Comparison of ENCODE assay signal across 12 mouse cellular contexts in genomic region chr9:3336661-3337060, GRCm38 (mm10). TPM values are rescaled to one million over a fixed set of nuclear protein-coding genes. Genes with fewer than 3 reads are reported as not detected.
DNase-seq lines count a peak whose midpoint lies in the region; ATAC-seq and TF ChIP-seq lines count a peak whose summit lies in the region.
"Had no signal": no experiment of that assay in that cellular context is flagged by ENCODE, and none has a peak within 500 bp of the region (broad histone marks: within the 10 kb centered on the region; RNA-seq: fewer than 3 reads in every experiment).

No protein-coding gene starts in this region.

- no peak for ATAC-seq in hindbrain, embryonic 13.5 days (ENCODE audit: low FRiP score)
- no peak for ATAC-seq in hindbrain, embryonic 14.5 days (ENCODE audit: low FRiP score)
- no peak for ATAC-seq in liver, postnatal 0 days

- H3K9ac ChIP-seq in hindbrain, embryonic 13.5 days: no peak overlapping the region
- H3K9ac ChIP-seq in MEL (ENCODE audit: control insufficient read depth, low read depth, low read length, poor library complexity, severe bottlenecking): peak overlapping the region; percentile 84
- no peak overlapping the region for H3K9ac ChIP-seq in hindbrain, embryonic 14.5 days
- peak overlapping the region; percentile 35 for H3K9ac ChIP-seq in liver, postnatal 0 days (replicated peaks)

- H3K36me3 ChIP-seq in hindbrain, embryonic 13.5 days: peaks cover 17% of the 10 kb centered on the region
- peaks cover 33% of the 10 kb centered on the region for H3K36me3 ChIP-seq in hindbrain, embryonic 10.5 days
- H3K36me3 ChIP-seq in MEL (ENCODE audit: control insufficient read depth in 1 of 2, insufficient read depth in 2 of 2, low read length in 2 of 2): peaks cover 32 to 38% of the 10 kb centered on the region in 2 experiments
- peaks cover 25% of the 10 kb centered on the region for H3K36me3 ChIP-seq in hindbrain, embryonic 14.5 days (replicated peaks; ENCODE audit: control insufficient read depth, insufficient read depth)
- H3K36me3 ChIP-seq in liver, postnatal 0 days (replicated peaks; ENCODE audit: insufficient read depth, low read length): peaks cover 16% of the 10 kb centered on the region

- no peak for TF ChIP-seq CTCF in MEL (IDR thresholded peaks at IDR 0.05 in 2 of 3, conservative IDR thresholded peaks at IDR 0.05 in 1 of 3; ENCODE audit: control insufficient read depth in 1 of 3, insufficient read depth in 1 of 3, low read depth in 2 of 3, low read length in 3 of 3, poor library complexity in 1 of 3, severe bottlenecking in 1 of 3)
- TF ChIP-seq CTCF in liver, postnatal 0 days (IDR thresholded peaks at IDR 0.05; ENCODE audit: low read depth): no peak

- intact Hi-C loops in gastrocnemius, postnatal 36 days (cut with DNase I): no loop called here

- TF ChIP-seq POLR2A in MEL (IDR thresholded peaks at IDR 0.05; ENCODE audit: control insufficient read depth in 1 of 2, insufficient read depth in 1 of 2, low read depth in 1 of 2, low read length in 2 of 2, poor library complexity in 1 of 2): no peak

- H3K4me2 ChIP-seq in hindbrain, embryonic 13.5 days: peak overlapping the region; percentile 64
- H3K4me2 ChIP-seq in hindbrain, embryonic 14.5 days (replicated peaks): peak overlapping the region; percentile 64
- H3K4me2 ChIP-seq in liver, postnatal 0 days (ENCODE audit: low read depth, low read length): peak overlapping the region; percentile 74

- 81% methylated on average over 3 of the region's 3 CpGs for WGBS in hindbrain, embryonic 13.5 days
- 90% methylated on average over 3 of the region's 3 CpGs for WGBS in hindbrain, embryonic 10.5 days
- 85% methylated on average over 3 of the region's 3 CpGs for WGBS in hindbrain, embryonic 14.5 days
- WGBS in liver, postnatal 0 days (ENCODE audit: insufficient replicate concordance): 69% methylated on average over 3 of the region's 3 CpGs

- peaks cover 5% of the 10 kb centered on the region for H3K4me1 ChIP-seq in hindbrain, embryonic 13.5 days (replicated peaks)
- 0 out of 2 replicates have a peak, but pooled peaks cover 7% of the 10 kb centered on the region for H3K4me1 ChIP-seq in hindbrain, embryonic 10.5 days (replicated peaks)
- peaks cover 9 to 18% of the 10 kb centered on the region in 2 experiments for H3K4me1 ChIP-seq in MEL (ENCODE audit: control insufficient read depth in 1 of 2, insufficient read depth in 2 of 2, low read length in 2 of 2)
- H3K4me1 ChIP-seq in hindbrain, embryonic 14.5 days (replicated peaks; ENCODE audit: control insufficient read depth, insufficient read depth, low read length): peaks cover 9% of the 10 kb centered on the region
- H3K4me1 ChIP-seq in liver, postnatal 0 days (ENCODE audit: insufficient read depth): peaks cover 9% of the 10 kb centered on the region; the same call in 1 of the 2 replicates

- no peaks in the 10 kb centered on the region for H3K9me3 ChIP-seq in hindbrain, embryonic 13.5 days
- H3K9me3 ChIP-seq in hindbrain, embryonic 10.5 days: no peaks in the 10 kb centered on the region
- H3K9me3 ChIP-seq in MEL (replicated peaks; ENCODE audit: insufficient read depth, low read length): no peaks in the 10 kb centered on the region
- no peaks in the 10 kb centered on the region for H3K9me3 ChIP-seq in hindbrain, embryonic 14.5 days (ENCODE audit: control insufficient read depth, low read length)
- no peaks in the 10 kb centered on the region for H3K9me3 ChIP-seq in liver, postnatal 0 days (ENCODE audit: low read length)

- no peak for DNase-seq in hindbrain, embryonic 10.5 days (ENCODE audit: low spot score)
- DNase-seq in MEL (ENCODE audit: low read depth, low spot score): no peak
- DNase-seq in hindbrain, embryonic 14.5 days (ENCODE audit: low spot score): no peak
- DNase-seq in liver, postnatal 0 days: no peak
- no peak for DNase-seq in spleen, postnatal 4 days (ENCODE audit: low spot score in 2 of 2)
- no peak for DNase-seq in gastrocnemius, postnatal 36 days
- no peak for DNase-seq in spleen, postnatal 36 days (ENCODE audit: low spot score in 2 of 2)
- DNase-seq: adrenal gland, adult 2 months; lung, postnatal 4 days; thymus, adult 2 months had no signal

- H3K27ac ChIP-seq in hindbrain, embryonic 13.5 days: no peak overlapping the region
- H3K27ac ChIP-seq in hindbrain, embryonic 10.5 days: no peak overlapping the region
- no peak overlapping the region for H3K27ac ChIP-seq in MEL (ENCODE audit: control insufficient read depth, low read depth, low read length)
- no peak overlapping the region for H3K27ac ChIP-seq in hindbrain, embryonic 14.5 days
- no peak overlapping the region for H3K27ac ChIP-seq in liver, postnatal 0 days (ENCODE audit: low read depth)
- H3K27ac ChIP-seq: kidney, postnatal 0 days had no signal

- peak overlapping the region; percentile 20 for H3K4me3 ChIP-seq in hindbrain, embryonic 13.5 days
- no peak overlapping the region for H3K4me3 ChIP-seq in hindbrain, embryonic 10.5 days
- H3K4me3 ChIP-seq in MEL (ENCODE audit: control insufficient read depth in 1 of 2, insufficient read depth in 1 of 2, low read depth in 2 of 2, low read length in 2 of 2): peak overlapping the region; percentile 28 to 66
- 0 out of 2 replicates have a peak overlapping the region, but pooled peaks have one; percentile 68 for H3K4me3 ChIP-seq in hindbrain, embryonic 14.5 days (replicated peaks; ENCODE audit: low read length)
- H3K4me3 ChIP-seq in liver, postnatal 0 days (ENCODE audit: low read depth, low read length): peak overlapping the region; percentile 69

- no peaks in the 10 kb centered on the region for H3K27me3 ChIP-seq in hindbrain, embryonic 13.5 days
- H3K27me3 ChIP-seq in hindbrain, embryonic 10.5 days (ENCODE audit: insufficient read depth, poor library complexity, severe bottlenecking): no peaks in the 10 kb centered on the region
- no peaks in the 10 kb centered on the region for H3K27me3 ChIP-seq in MEL (ENCODE audit: control insufficient read depth in 1 of 2, insufficient read depth in 2 of 2, low read length in 2 of 2)
- H3K27me3 ChIP-seq in hindbrain, embryonic 14.5 days (ENCODE audit: control insufficient read depth, insufficient read depth, low read length): no peaks in the 10 kb centered on the region
- no peaks in the 10 kb centered on the region for H3K27me3 ChIP-seq in liver, postnatal 0 days (ENCODE audit: insufficient read depth, low read length)

- TF ChIP-seq RAD21 in MEL (IDR thresholded peaks at IDR 0.05; ENCODE audit: low read depth, low read length): no peak

- no peak for TF ChIP-seq EP300 in MEL (IDR thresholded peaks at IDR 0.05; ENCODE audit: low read depth in 1 of 2, low read length in 2 of 2)
- no peak for TF ChIP-seq EP300 in liver, postnatal 0 days (IDR thresholded peaks at IDR 0.05; ENCODE audit: low read depth)

- H3K79me2 ChIP-seq in MEL (ENCODE audit: control insufficient read depth, insufficient read depth, low read length, poor library complexity): peaks cover 26% of the 10 kb centered on the region

TF ChIP-seq in MEL, 35 proteins besides CTCF, POLR2A, EP300 and RAD21:
- no peak for TF ChIP-seq SIN3A (IDR thresholded peaks at IDR 0.05; ENCODE audit: low read length)
- TF ChIP-seq RCOR1 (IDR thresholded peaks at IDR 0.05; ENCODE audit: low read depth, low read length): no peak
- TF ChIP-seq KAT2A (conservative IDR thresholded peaks at IDR 0.05; ENCODE audit: low read depth, low read length): no peak
- TF ChIP-seq MAZ (IDR thresholded peaks at IDR 0.05; ENCODE audit: low read depth, low read length): no peak
- TF ChIP-seq MXI1 (IDR thresholded peaks at IDR 0.05; ENCODE audit: low read depth, low read length): no peak
- TF ChIP-seq CHD2 (IDR thresholded peaks at IDR 0.05; ENCODE audit: low read length): no peak
- no peak for TF ChIP-seq NELFE (IDR thresholded peaks at IDR 0.05; ENCODE audit: low read depth, low read length)
- TF ChIP-seq POLR2AphosphoS2 (IDR thresholded peaks at IDR 0.05; ENCODE audit: low read length): no peak
- no peak for TF ChIP-seq NRF1 (IDR thresholded peaks at IDR 0.05; ENCODE audit: insufficient read depth, low read depth, low read length, poor library complexity, severe bottlenecking)
- no peak for TF ChIP-seq ELF1 (IDR thresholded peaks at IDR 0.05; ENCODE audit: low read depth, low read length)
- no peak for TF ChIP-seq ETS1 (IDR thresholded peaks at IDR 0.05; ENCODE audit: low read depth, low read length)
- TF ChIP-seq SMC3 (IDR thresholded peaks at IDR 0.05; ENCODE audit: low read depth, low read length): no peak
- TF ChIP-seq TAL1 (IDR thresholded peaks at IDR 0.05; ENCODE audit: low read length): no peak

RNA-seq across cellular contexts. Expression of gene Alkbh8, which starts 1.7 kb away (rescaled TPM):
- 60.9 and 63.2 TPM in 2 replicates for polyA plus RNA-seq in hindbrain, embryonic 13.5 days (2015; fragmentation: Nextera tagmentation; extraction: Ambion mirVana)
- 27.4 and 31.8 TPM in 2 replicates for polyA plus RNA-seq in hindbrain, embryonic 10.5 days (2016; fragmentation: Nextera tagmentation; extraction: Ambion mirVana)
- 24.6 and 27.3 TPM in 2 replicates for total RNA-seq in MEL (2012; rRNA removed)
- 10 to 100 TPM; 29.1 to 47.3 TPM for polyA plus RNA-seq in MEL (2012; ENCODE audit: insufficient read depth in 1 of 2, insufficient read length in 2 of 2, low read depth in 1 of 2, low replicate concordance in 2 of 2, missing spikeins in 1 of 2)
- polyA plus RNA-seq in hindbrain, embryonic 14.5 days (2014; fragmentation: Nextera tagmentation; extraction: Ambion mirVana): 61.6 and 63.6 TPM in 2 replicates
- 5.9 and 6.6 TPM in 2 replicates for polyA plus RNA-seq in liver, postnatal 0 days (2015; fragmentation: Nextera tagmentation; extraction: Ambion mirVana)
- 10 to 100 TPM; 18.3 to 20.0 TPM for total RNA-seq in gastrocnemius, postnatal 36 days (2021)

Comparison
In these comparisons a context has a peak if more than half of its experiments do, and no peak if none do; other contexts are left out.
1. H3K9ac ChIP-seq: peak in MEL (single experiment) and liver, postnatal 0 days (single experiment); none in hindbrain, embryonic 13.5 days (single experiment) and hindbrain, embryonic 14.5 days (single experiment).
2. Peak in every context shown above with its lines, with median percentiles within 50 percentile points of each other: H3K4me2 ChIP-seq.